Mouse (Mus musculus): Measurements from ENCODE around the gene Ep400. TPM values are rescaled to one million over a fixed set of nuclear protein-coding genes. Genes with fewer than 3 reads are reported as not detected.
A peak's percentile ranks its signal among the peaks of the same experiment; 100 is the strongest.

The Ep400 gene
- polyA plus RNA-seq, 1 experiment from 2014 or later = 21.6 TPM

GRCm38 (mm10) chr5:110635951-110636707, 134.4 kb downstream of the Ep400 start:
- no peak overlapping the region for H3K27ac ChIP-seq
- H3K4me3 ChIP-seq (replicated peaks; ENCODE audit: low read depth, low read length) = no peak overlapping the region
- no peaks in the 10 kb centered on the region for H3K36me3 ChIP-seq (ENCODE audit: insufficient read depth, low read length)
- H3K4me2 ChIP-seq (ENCODE audit: low read length) = no peak overlapping the region
- no peaks in the 10 kb centered on the region for H3K9me3 ChIP-seq (replicated peaks; ENCODE audit: low read length)
- DNase-seq (ENCODE audit: low spot score) (peak; percentile 82), ATAC-seq (replicated peaks; ENCODE audit: low FRiP score, low read depth) (no peak)
- no peak overlapping the region for H3K9ac ChIP-seq (ENCODE audit: low read depth, low read length)
- peak; percentile 83 for TF ChIP-seq CTCF (IDR thresholded peaks at IDR 0.05; ENCODE audit: low read depth)
- WGBS = 41% methylated on average over 6 of the region's 6 CpGs
- H3K4me1 ChIP-seq (replicated peaks; ENCODE audit: insufficient read depth, low read length) = no peaks in the 10 kb centered on the region
- no peaks in the 10 kb centered on the region for H3K27me3 ChIP-seq (ENCODE audit: insufficient read depth, low read length)

- no peak for DNase-seq (ENCODE audit: low spot score)
- 77% methylated on average over 2 of the region's 2 CpGs for WGBS
- H3K4me3 ChIP-seq (replicated peaks; ENCODE audit: low read depth, low read length) = no peak overlapping the region
Observed at GRCm38 (mm10) chr5:110629525-110630120, 140.9 kb downstream of the Ep400 start.

GRCm38 (mm10) chr5:110628156-110628555, 142.4 kb downstream of the Ep400 start:
- ATAC-seq (replicated peaks; ENCODE audit: low FRiP score, low read depth) (no peak), DNase-seq (ENCODE audit: low spot score) (no peak)
- Histone ChIP-seq H3K4me3 (replicated peaks; ENCODE audit: low read depth, low read length) (no peak overlapping the region), H3K4me1 (replicated peaks; ENCODE audit: insufficient read depth, low read length) (no peaks in the 10 kb centered on the region), H3K9ac (ENCODE audit: low read depth, low read length) (no peak overlapping the region), H3K27me3 (ENCODE audit: insufficient read depth, low read length) (no peaks in the 10 kb centered on the region), H3K36me3 (ENCODE audit: insufficient read depth, low read length) (no peaks in the 10 kb centered on the region), H3K4me2 (ENCODE audit: low read length) (peak overlapping the region; percentile 32), H3K9me3 (replicated peaks; ENCODE audit: low read length) (no peaks in the 10 kb centered on the region), H3K27ac (no peak overlapping the region)
- WGBS = 15% methylated on average over 19 of the region's 19 CpGs
- no peak for TF ChIP-seq CTCF (IDR thresholded peaks at IDR 0.05; ENCODE audit: low read depth)

More at GRCm38 (mm10) chr5:110629525-110630120, 140.9 kb downstream of the Ep400 start:
- no peaks in the 10 kb centered on the region for H3K4me1 ChIP-seq (replicated peaks; ENCODE audit: insufficient read depth, low read length)
- no peaks in the 10 kb centered on the region for H3K36me3 ChIP-seq (ENCODE audit: insufficient read depth, low read length)
- no peaks in the 10 kb centered on the region for H3K9me3 ChIP-seq (replicated peaks; ENCODE audit: low read length)
- H3K27me3 ChIP-seq (ENCODE audit: insufficient read depth, low read length) = no peaks in the 10 kb centered on the region
- no peak overlapping the region for H3K9ac ChIP-seq (ENCODE audit: low read depth, low read length)
- TF ChIP-seq CTCF (IDR thresholded peaks at IDR 0.05; ENCODE audit: low read depth) = no peak
- H3K27ac ChIP-seq = no peak overlapping the region
- H3K4me2 ChIP-seq (ENCODE audit: low read length) = no peak overlapping the region
- no peak for ATAC-seq (replicated peaks; ENCODE audit: low FRiP score, low read depth)

GRCm38 (mm10) chr5:110627351-110627750, 143.2 kb downstream of the Ep400 start:
- Histone ChIP-seq H3K9me3 (replicated peaks; ENCODE audit: low read length) (no peaks in the 10 kb centered on the region), H3K4me2 (ENCODE audit: low read length) (no peak overlapping the region), H3K4me3 (replicated peaks; ENCODE audit: low read depth, low read length) (no peak overlapping the region), H3K4me1 (replicated peaks; ENCODE audit: insufficient read depth, low read length) (no peaks in the 10 kb centered on the region), H3K27ac (no peak overlapping the region), H3K36me3 (ENCODE audit: insufficient read depth, low read length) (no peaks in the 10 kb centered on the region), H3K27me3 (ENCODE audit: insufficient read depth, low read length) (no peaks in the 10 kb centered on the region), H3K9ac (ENCODE audit: low read depth, low read length) (no peak overlapping the region)
- WGBS = 56% methylated on average over 10 of the region's 10 CpGs
- ATAC-seq (replicated peaks; ENCODE audit: low FRiP score, low read depth) = no peak
- DNase-seq (ENCODE audit: low spot score) = no peak
- TF ChIP-seq CTCF (IDR thresholded peaks at IDR 0.05; ENCODE audit: low read depth) = no peak

- Histone ChIP-seq H3K27ac (no peak overlapping the region), H3K4me3 (replicated peaks; ENCODE audit: low read depth, low read length) (no peak overlapping the region), H3K4me2 (ENCODE audit: low read length) (no peak overlapping the region), H3K9ac (ENCODE audit: low read depth, low read length) (no peak overlapping the region), H3K4me1 (replicated peaks; ENCODE audit: insufficient read depth, low read length) (no peaks in the 10 kb centered on the region), H3K27me3 (ENCODE audit: insufficient read depth, low read length) (no peaks in the 10 kb centered on the region), H3K36me3 (ENCODE audit: insufficient read depth, low read length) (no peaks in the 10 kb centered on the region), H3K9me3 (replicated peaks; ENCODE audit: low read length) (no peaks in the 10 kb centered on the region)
- DNase-seq (ENCODE audit: low spot score) (no peak), ATAC-seq (replicated peaks; ENCODE audit: low FRiP score, low read depth) (no peak)
- 72% methylated on average over 2 of the region's 2 CpGs for WGBS
- no peak for TF ChIP-seq CTCF (IDR thresholded peaks at IDR 0.05; ENCODE audit: low read depth)
Observed at GRCm38 (mm10) chr5:110624319-110624718, 146.2 kb downstream of the Ep400 start.

- Histone ChIP-seq H3K9me3 (replicated peaks; ENCODE audit: low read length) (no peaks in the 10 kb centered on the region), H3K4me3 (replicated peaks; ENCODE audit: low read depth, low read length) (no peak overlapping the region), H3K27ac (no peak overlapping the region), H3K4me1 (replicated peaks; ENCODE audit: insufficient read depth, low read length) (no peaks in the 10 kb centered on the region), H3K4me2 (ENCODE audit: low read length) (no peak overlapping the region), H3K27me3 (ENCODE audit: insufficient read depth, low read length) (no peaks in the 10 kb centered on the region), H3K9ac (ENCODE audit: low read depth, low read length) (no peak overlapping the region), H3K36me3 (ENCODE audit: insufficient read depth, low read length) (no peaks in the 10 kb centered on the region)
- DNase-seq (ENCODE audit: low spot score) (no peak), ATAC-seq (replicated peaks; ENCODE audit: low FRiP score, low read depth) (no peak)
- WGBS = 79% methylated on average over 6 of the region's 6 CpGs
- TF ChIP-seq CTCF (IDR thresholded peaks at IDR 0.05; ENCODE audit: low read depth) = no peak
Observed at GRCm38 (mm10) chr5:110619226-110619625, 151.3 kb downstream of the Ep400 start.

Small RNA genes within 50 kb of the gene (microRNA-seq; reads per million reads assigned to microRNA genes)
- 1.2 reads per million for gene Mir7026

Other genes starting within 250 kb of the Ep400 start
- gene Galnt9, start 226.4 kb downstream of the Ep400 start, polyA plus RNA-seq (2015; fragmentation: Nextera tagmentation; extraction: Ambion mirVana) = 0.56 and 0.95 TPM in 2 replicates
- 33.8 and 37.1 TPM in 2 replicates for gene Noc4l, start 117.3 kb downstream of the Ep400 start, polyA plus RNA-seq (2015; fragmentation: Nextera tagmentation; extraction: Ambion mirVana)
- gene Ddx51, start 117.3 kb downstream of the Ep400 start, polyA plus RNA-seq (2015; fragmentation: Nextera tagmentation; extraction: Ambion mirVana) = 14.2 and 15.6 TPM in 2 replicates
- 34.3 and 36.9 TPM in 2 replicates for gene Pus1, start 9.9 kb upstream of the Ep400 start, polyA plus RNA-seq (2015; fragmentation: Nextera tagmentation; extraction: Ambion mirVana)
- gene Ulk1, start 39.4 kb upstream of the Ep400 start, polyA plus RNA-seq (2015; fragmentation: Nextera tagmentation; extraction: Ambion mirVana) = 11.4 and 12.2 TPM in 2 replicates
- 51.3 and 52.2 TPM in 2 replicates for gene Hscb, start 69.1 kb upstream of the Ep400 start, polyA plus RNA-seq (2015; fragmentation: Nextera tagmentation; extraction: Ambion mirVana)
- 12.9 and 14.3 TPM in 2 replicates for gene Chek2, start 69.3 kb upstream of the Ep400 start, polyA plus RNA-seq (2015; fragmentation: Nextera tagmentation; extraction: Ambion mirVana)
- gene Ttc28, start 109.1 kb upstream of the Ep400 start, polyA plus RNA-seq (2015; fragmentation: Nextera tagmentation; extraction: Ambion mirVana) = 8.1 and 8.7 TPM in 2 replicates

Data from kidney, postnatal 0 days (tissue).